Mouse (Mus musculus) liver, embryonic 16.5 days (tissue): Measurements from ENCODE around the gene Ddx58. TPM values are rescaled to one million over a fixed set of nuclear protein-coding genes. Genes with fewer than 3 reads are reported as not detected.
A peak's percentile ranks its signal among the peaks of the same experiment; 100 is the strongest.

Experiments
- ATAC-seq: fragments of 200-750 bp; cut with Nextera tagmentation; 2 replicates; pipeline ENCODE4 v1.8.0; 2017; ENCODE audit warnings: low read depth, mild to moderate bottlenecking, moderate number of reproducible peaks, moderate library complexity
- H3K27ac ChIP-seq: fragments of 300-500 bp; sonication (generic); 2 replicates; pipeline ENCODE4 v1.5.1; 2014; ENCODE audit warnings: mild to moderate bottlenecking, low read length
- H3K27me3 ChIP-seq: fragments of 300-500 bp; sonication (generic); 2 replicates; pipeline ENCODE4 v1.6.1; 2014; ENCODE audit warnings: low read depth, low read length, mixed read lengths; ENCODE audit not compliant: control insufficient read depth, insufficient read depth
- H3K36me3 ChIP-seq: fragments of 300-500 bp; sonication (generic); 2 replicates; pipeline ENCODE4 v1.6.1; 2014; ENCODE audit warnings: mild to moderate bottlenecking; ENCODE audit not compliant: control insufficient read depth, insufficient read depth
- H3K4me1 ChIP-seq: fragments of 300-500 bp; sonication (generic); 2 replicates; pipeline ENCODE4 v1.6.1; 2014; ENCODE audit warnings: low read depth, low read length, mixed read lengths; ENCODE audit not compliant: control insufficient read depth
- H3K4me2 ChIP-seq: fragments of 300-500 bp; sonication (generic); 2 replicates; pipeline ENCODE4 v1.6.1; 2014; ENCODE audit warnings: low read depth, low read length, mixed read lengths
- H3K4me3 ChIP-seq: fragments of 300-500 bp; sonication (generic); 2 replicates; pipeline ENCODE4 v1.5.1; 2014; ENCODE audit warnings: low read depth, mild to moderate bottlenecking, low read length
- H3K9ac ChIP-seq: fragments of 300-500 bp; sonication (generic); 2 replicates; pipeline ENCODE4 v1.6.1; 2014; ENCODE audit warnings: low read depth, low read length
- H3K9me3 ChIP-seq: fragments of 300-500 bp; sonication (generic); replicated peaks from 2 replicates; pipeline ENCODE4 v1.6.1; 2016; ENCODE audit warnings: low read length; ENCODE audit not compliant: control insufficient read depth
- WGBS: fragments of 180-500 bp; shearing (Covaris S2); extraction: QIAGEN DNeasy Blood & Tissue Kit; methylation state at CpG from one replicate; pipeline ENCODE4 v1.1.7; 2014; ENCODE audit not compliant: insufficient replicate concordance; 5-methylcytosine and 5-hydroxymethylcytosine counted together
- polyA plus RNA-seq: library from polyadenylated mRNA; unstranded; fragments of >200 nt; fragmentation: Nextera tagmentation; extraction: Ambion mirVana; gene quantifications from 2 replicates; pipeline ENCODE4 v1.2.1, GENCODE M21; 2015

Ddx58 gene
- polyA plus RNA-seq, 1 experiment from 2014 or later = 6.0 TPM

GRCm38 (mm10) chr4:40240272-40240744, 680 bp upstream of the Ddx58 start:
- peak overlapping the region; percentile 72 for H3K4me2 ChIP-seq
- 39% methylated on average over 5 of the region's 5 CpGs for WGBS
- no peaks in the 10 kb centered on the region for H3K36me3 ChIP-seq
- H3K9ac ChIP-seq = peak overlapping the region; percentile 48
- H3K27ac ChIP-seq = peak overlapping the region; percentile 13; the same call in 1 of the 2 replicates
- H3K4me1 ChIP-seq = peaks cover 6% of the 10 kb centered on the region; the same call in 1 of the 2 replicates
- no peaks in the 10 kb centered on the region for H3K27me3 ChIP-seq
- ATAC-seq = peak; percentile 30
- no peaks in the 10 kb centered on the region for H3K9me3 ChIP-seq
- H3K4me3 ChIP-seq = peak overlapping the region; percentile 68

- WGBS = 1% methylated on average over 17 of the region's 17 CpGs
- peak; percentile 63 for ATAC-seq
- Histone ChIP-seq H3K27me3 (no peaks in the 10 kb centered on the region), H3K9ac (peak overlapping the region; percentile 48), H3K27ac (peak overlapping the region; percentile 46; the same call in 1 of the 2 replicates), H3K36me3 (no peaks in the 10 kb centered on the region; the same call in 1 of the 2 replicates), H3K4me2 (peak overlapping the region; percentile 72), H3K9me3 (no peaks in the 10 kb centered on the region), H3K4me3 (peak overlapping the region; percentile 68), H3K4me1 (peaks cover 6% of the 10 kb centered on the region; the same call in 1 of the 2 replicates)
Observed at GRCm38 (mm10) chr4:40238483-40239408, 882 bp downstream of the Ddx58 start.

- no peak overlapping the region for H3K4me3 ChIP-seq
- peaks cover 6% of the 10 kb centered on the region; the same call in 1 of the 2 replicates for H3K4me1 ChIP-seq
- H3K27me3 ChIP-seq = no peaks in the 10 kb centered on the region
- no peak overlapping the region for H3K27ac ChIP-seq
- no peak for ATAC-seq
- WGBS = 67% methylated on average over 4 of the region's 4 CpGs
- no peaks in the 10 kb centered on the region; the same call in 1 of the 2 replicates for H3K36me3 ChIP-seq
- H3K9ac ChIP-seq = no peak overlapping the region
- H3K4me2 ChIP-seq = no peak overlapping the region
- no peaks in the 10 kb centered on the region for H3K9me3 ChIP-seq
Observed at GRCm38 (mm10) chr4:40236829-40237228, 2.8 kb downstream of the Ddx58 start.

- 70% methylated on average over 6 of the region's 6 CpGs for WGBS
- Histone ChIP-seq H3K9me3 (no peaks in the 10 kb centered on the region), H3K27ac (no peak overlapping the region), H3K4me2 (no peak overlapping the region), H3K27me3 (no peaks in the 10 kb centered on the region), H3K9ac (no peak overlapping the region), H3K4me3 (no peak overlapping the region), H3K4me1 (peaks cover 6% of the 10 kb centered on the region; the same call in 1 of the 2 replicates), H3K36me3 (no peaks in the 10 kb centered on the region; the same call in 1 of the 2 replicates)
- ATAC-seq = no peak
Observed at GRCm38 (mm10) chr4:40234256-40234655, 5.4 kb downstream of the Ddx58 start.

GRCm38 (mm10) chr4:40233062-40233664, 6.5 kb downstream of the Ddx58 start:
- Histone ChIP-seq H3K27me3 (no peaks in the 10 kb centered on the region), H3K9ac (no peak overlapping the region), H3K4me1 (no peaks in the 10 kb centered on the region), H3K27ac (no peak overlapping the region), H3K4me2 (no peak overlapping the region), H3K9me3 (no peaks in the 10 kb centered on the region), H3K36me3 (no peaks in the 10 kb centered on the region; the same call in 1 of the 2 replicates), H3K4me3 (no peak overlapping the region)
- ATAC-seq = no peak
- WGBS = 64% methylated on average over 7 of the region's 7 CpGs

- Histone ChIP-seq H3K4me1 (no peaks in the 10 kb centered on the region), H3K9me3 (no peaks in the 10 kb centered on the region), H3K36me3 (no peaks in the 10 kb centered on the region; the same call in 1 of the 2 replicates), H3K27me3 (no peaks in the 10 kb centered on the region), H3K27ac (no peak overlapping the region), H3K9ac (no peak overlapping the region), H3K4me3 (no peak overlapping the region), H3K4me2 (no peak overlapping the region)
- ATAC-seq = no peak
- 83% methylated on average over 6 of the region's 6 CpGs for WGBS
Observed at GRCm38 (mm10) chr4:40229723-40230122, 9.9 kb downstream of the Ddx58 start.

- Histone ChIP-seq H3K4me3 (no peak overlapping the region), H3K27me3 (no peaks in the 10 kb centered on the region), H3K9ac (no peak overlapping the region), H3K4me1 (no peaks in the 10 kb centered on the region), H3K4me2 (no peak overlapping the region), H3K27ac (no peak overlapping the region), H3K9me3 (no peaks in the 10 kb centered on the region), H3K36me3 (no peaks in the 10 kb centered on the region)
- 73% methylated on average over 7 of the region's 7 CpGs for WGBS
- no peak for ATAC-seq
Observed at GRCm38 (mm10) chr4:40227886-40228285, 11.7 kb downstream of the Ddx58 start.

- Histone ChIP-seq H3K4me1 (no peaks in the 10 kb centered on the region; the same call in 1 of the 2 replicates), H3K27me3 (no peaks in the 10 kb centered on the region), H3K4me3 (no peak overlapping the region), H3K36me3 (no peaks in the 10 kb centered on the region), H3K9ac (no peak overlapping the region), H3K9me3 (no peaks in the 10 kb centered on the region), H3K27ac (no peak overlapping the region), H3K4me2 (no peak overlapping the region)
- no peak for ATAC-seq
- WGBS = 79% methylated on average over 11 of the region's 11 CpGs
Observed at GRCm38 (mm10) chr4:40227131-40227530, 12.5 kb downstream of the Ddx58 start.
